Mouse (Mus musculus) adrenal gland, postnatal 36 days (tissue): ENCODE results near the gene Phactr2. TPM values are rescaled to one million over a fixed set of nuclear protein-coding genes. Genes with fewer than 3 reads are reported as not detected.

Source experiments
- DNase-seq, 2 experiments: peaks; one replicate each; pipeline ENCODE4 v3.0.0; 2021; ENCODE audit warnings: mixed read lengths in 1 of 2
- total RNA-seq, 2 experiments: library from RNA; stranded (reverse); gene quantifications; 2 replicates each; pipeline ENCODE4 v1.2.3; 2021

The Phactr2 gene
- total RNA-seq, 2 experiments from 2014 or later: 22.9 to 30.1 TPM

- no peak for DNase-seq
Measured at GRCm38 (mm10) chr10:13162031-13162430, 312.2 kb downstream of the Phactr2 start.

- no peak for DNase-seq
Measured at GRCm38 (mm10) chr10:13160913-13161312, 313.3 kb downstream of the Phactr2 start.

Other genes starting within 250 kb of the Phactr2 start
- 10 to 100 TPM; 17.9 to 19.3 TPM for gene Fuca2, start 25.1 kb upstream of the Phactr2 start, total RNA-seq
- gene Adat2, start 78.5 kb upstream of the Phactr2 start, total RNA-seq: 1 to 10 TPM; 3.0 to 4.1 TPM
- gene Pex3, start 78.7 kb upstream of the Phactr2 start, total RNA-seq: 10 to 100 TPM; 30.1 to 38.4 TPM